Mouse (Mus musculus): ENCODE results near the gene Phyhipl.

Phyhipl gene

GRCm38 (mm10) chr10:70533301-70533781 is 122.4 kb downstream of the Phyhipl start:
- DNase-seq (ENCODE audit: low read depth, low spot score) = no peak

GRCm38 (mm10) chr10:70532249-70532648 is 123.5 kb downstream of the Phyhipl start:
- no peak for DNase-seq (ENCODE audit: low read depth, low spot score)

- no peak for DNase-seq (ENCODE audit: low read depth, low spot score)
These were observed 125.5 kb downstream of the Phyhipl start for GRCm38 (mm10) chr10:70530185-70530823.

- DNase-seq (ENCODE audit: low read depth, low spot score) = no peak
These were observed 134.4 kb downstream of the Phyhipl start for GRCm38 (mm10) chr10:70521379-70521778.

- peak; percentile 31 for DNase-seq (ENCODE audit: low read depth, low spot score)
These were observed 135.3 kb downstream of the Phyhipl start for GRCm38 (mm10) chr10:70520143-70521131.

GRCm38 (mm10) chr10:70519640-70520099 is 136.1 kb downstream of the Phyhipl start:
- DNase-seq (ENCODE audit: low read depth, low spot score) = no peak

GRCm38 (mm10) chr10:70516661-70517060 is 139.1 kb downstream of the Phyhipl start:
- no peak for DNase-seq (ENCODE audit: low read depth, low spot score)

- DNase-seq (ENCODE audit: low read depth, low spot score) = no peak
These were observed 140.9 kb downstream of the Phyhipl start for GRCm38 (mm10) chr10:70514848-70515247.

- no peak for DNase-seq (ENCODE audit: low read depth, low spot score)
These were observed 147.9 kb downstream of the Phyhipl start for GRCm38 (mm10) chr10:70507880-70508279.

Data from WW6 (cell line).